Mouse (Mus musculus): ENCODE measurements around the gene Zbtb20. TPM values are rescaled to one million over a fixed set of nuclear protein-coding genes. Genes with fewer than 3 reads are reported as not detected.

The Zbtb20 gene
- total RNA-seq, 1 experiment from 2014 or later, result 147 TPM

GRCm38 (mm10) chr16:43616348-43616747, 740.7 kb downstream of the Zbtb20 start:
- DNase-seq, result no peak

GRCm38 (mm10) chr16:43617346-43617745, 741.7 kb downstream of the Zbtb20 start:
- DNase-seq, result no peak

- no peak for DNase-seq
Measured at GRCm38 (mm10) chr16:43618286-43618685, 742.6 kb downstream of the Zbtb20 start.

GRCm38 (mm10) chr16:43619277-43619676, 743.6 kb downstream of the Zbtb20 start:
- DNase-seq, result no peak

GRCm38 (mm10) chr16:43620359-43620758, 744.7 kb downstream of the Zbtb20 start:
- DNase-seq, result no peak

- DNase-seq, result no peak
Measured at GRCm38 (mm10) chr16:43623315-43624000, 747.8 kb downstream of the Zbtb20 start.

GRCm38 (mm10) chr16:43624876-43625275, 749.2 kb downstream of the Zbtb20 start:
- no peak for DNase-seq

- no peak for DNase-seq
Measured at GRCm38 (mm10) chr16:43625289-43625688, 749.6 kb downstream of the Zbtb20 start.

GRCm38 (mm10) chr16:43625956-43626355, 750.3 kb downstream of the Zbtb20 start:
- no peak for DNase-seq

- DNase-seq, result no peak
Measured at GRCm38 (mm10) chr16:43628662-43629061, 753.0 kb downstream of the Zbtb20 start.

GRCm38 (mm10) chr16:43631758-43632157, 756.1 kb downstream of the Zbtb20 start:
- no peak for DNase-seq

- DNase-seq, result no peak
Measured at GRCm38 (mm10) chr16:43634037-43634436, 758.4 kb downstream of the Zbtb20 start.

- no peak for DNase-seq
Measured at GRCm38 (mm10) chr16:43637241-43637640, 761.6 kb downstream of the Zbtb20 start.

- DNase-seq, result peak; percentile 15
Measured at GRCm38 (mm10) chr16:43638406-43639049, 762.8 kb downstream of the Zbtb20 start.

GRCm38 (mm10) chr16:43641230-43641629, 765.5 kb downstream of the Zbtb20 start:
- DNase-seq, result no peak

GRCm38 (mm10) chr16:43645879-43646278, 770.2 kb downstream of the Zbtb20 start:
- DNase-seq, result no peak

GRCm38 (mm10) chr16:43646943-43647342, 771.3 kb downstream of the Zbtb20 start:
- no peak for DNase-seq

GRCm38 (mm10) chr16:43647641-43648040, 772.0 kb downstream of the Zbtb20 start:
- DNase-seq, result no peak

- DNase-seq, result no peak
Measured at GRCm38 (mm10) chr16:43650355-43651080, 774.8 kb downstream of the Zbtb20 start.

- DNase-seq, result no peak
Measured at GRCm38 (mm10) chr16:43653288-43653687, 777.6 kb downstream of the Zbtb20 start.

GRCm38 (mm10) chr16:43654269-43654668, 778.6 kb downstream of the Zbtb20 start:
- no peak for DNase-seq

- no peak for DNase-seq
Measured at GRCm38 (mm10) chr16:43655183-43655787, 779.6 kb downstream of the Zbtb20 start.

- no peak for DNase-seq
Measured at GRCm38 (mm10) chr16:43661576-43661975, 785.9 kb downstream of the Zbtb20 start.
